Comparison of ENCODE assay signal across 9 mouse cellular contexts in the genomic region with DNA sequence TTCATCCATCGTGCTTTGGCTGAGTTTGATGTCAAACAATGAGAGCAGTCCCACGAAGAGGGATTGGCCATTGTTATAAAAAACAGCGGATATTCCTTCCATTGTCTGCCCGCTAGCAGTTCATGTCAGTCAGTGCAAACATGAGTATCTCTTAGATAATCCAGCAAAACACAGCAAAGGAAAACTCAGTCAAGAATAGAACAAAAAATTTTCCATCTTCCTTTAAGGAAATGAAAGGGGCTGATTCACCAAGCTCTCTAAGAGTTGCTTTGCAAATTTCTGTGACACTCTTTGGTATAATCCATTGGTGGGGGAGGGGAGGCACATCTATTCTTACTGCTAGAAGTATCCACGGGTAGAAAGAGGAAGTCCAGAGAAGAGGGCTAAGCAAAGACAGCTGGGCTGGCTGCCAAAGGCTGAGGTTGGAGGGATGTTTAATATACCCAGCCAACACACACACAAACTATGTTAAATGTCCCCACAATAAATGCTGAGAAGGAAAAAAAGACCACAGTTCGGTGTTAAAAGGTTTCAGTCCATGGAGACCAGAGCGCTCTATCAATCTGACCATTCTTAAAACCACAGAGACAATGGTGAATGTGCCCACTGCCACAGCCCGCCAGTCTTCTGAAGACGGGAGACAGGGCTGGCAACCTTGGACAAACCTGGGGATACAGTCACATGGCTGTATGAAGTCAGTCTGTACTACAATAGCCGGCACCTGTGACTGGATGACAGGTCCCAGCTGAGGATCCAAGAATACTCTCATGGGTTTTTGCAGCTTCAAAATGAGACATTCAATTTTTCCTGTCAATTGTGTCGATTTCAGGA. TPM values are rescaled to one million over a fixed set of nuclear protein-coding genes. Genes with fewer than 3 reads are reported as not detected.
DNase-seq lines count a peak whose midpoint lies in the region; ATAC-seq lines count a peak whose summit lies in the region.
"Had no signal": no experiment of that assay in that cellular context is flagged by ENCODE, and none has a peak within 500 bp of the region (broad histone marks: within the 10 kb centered on the region; RNA-seq: fewer than 3 reads in every experiment).

No protein-coding gene starts in this region.

- no peak overlapping the region for H3K9ac ChIP-seq in forebrain, embryonic 14.5 days (ENCODE audit: low read length)
- no peak overlapping the region for H3K9ac ChIP-seq in kidney, embryonic 14.5 days (ENCODE audit: low read depth, low read length)
- H3K9ac ChIP-seq in lung, embryonic 15.5 days: no peak overlapping the region
- H3K9ac ChIP-seq: neural tube, embryonic 13.5 days had no signal

- H3K4me2 ChIP-seq in forebrain, embryonic 14.5 days (ENCODE audit: low read length): no peak overlapping the region
- no peak overlapping the region for H3K4me2 ChIP-seq in kidney, embryonic 14.5 days (replicated peaks; ENCODE audit: low read depth, low read length)
- peak overlapping the region; percentile 32 for H3K4me2 ChIP-seq in lung, embryonic 15.5 days
- H3K4me2 ChIP-seq: neural tube, embryonic 13.5 days had no signal

- no peaks in the 10 kb centered on the region for H3K27me3 ChIP-seq in forebrain, embryonic 14.5 days (replicated peaks; ENCODE audit: control insufficient read depth, insufficient read depth, low read length)
- H3K27me3 ChIP-seq in forebrain, embryonic 10.5 days (ENCODE audit: poor library complexity, severe bottlenecking): no peaks in the 10 kb centered on the region
- H3K27me3 ChIP-seq in heart, embryonic 10.5 days (ENCODE audit: insufficient read depth, poor library complexity, severe bottlenecking): no peaks in the 10 kb centered on the region
- no peaks in the 10 kb centered on the region for H3K27me3 ChIP-seq in kidney, embryonic 14.5 days (ENCODE audit: control insufficient read depth, insufficient read depth, low read length)
- peaks cover 62% of the 10 kb centered on the region for H3K27me3 ChIP-seq in lung, embryonic 15.5 days
- H3K27me3 ChIP-seq: neural tube, embryonic 13.5 days had no signal

- no peak for ATAC-seq in forebrain, embryonic 14.5 days
- no peak for ATAC-seq in kidney, embryonic 14.5 days (ENCODE audit: low FRiP score, low TSS enrichment)
- peak; percentile 85 for ATAC-seq in lung, embryonic 15.5 days (ENCODE audit: borderline replicate concordance, extremely low read depth, low FRiP score, low TSS enrichment)

- H3K4me3 ChIP-seq in forebrain, embryonic 14.5 days (ENCODE audit: low read depth, low read length): no peak overlapping the region
- no peak overlapping the region for H3K4me3 ChIP-seq in forebrain, embryonic 10.5 days
- H3K4me3 ChIP-seq in heart, embryonic 10.5 days: no peak overlapping the region
- H3K4me3 ChIP-seq in kidney, embryonic 14.5 days (ENCODE audit: low read length): no peak overlapping the region
- no peak overlapping the region for H3K4me3 ChIP-seq in lung, embryonic 15.5 days
- H3K4me3 ChIP-seq: neural tube, embryonic 13.5 days had no signal

- H3K9me3 ChIP-seq in forebrain, embryonic 14.5 days (replicated peaks; ENCODE audit: control insufficient read depth, low read length): no peaks in the 10 kb centered on the region
- peaks cover 8% of the 10 kb centered on the region for H3K9me3 ChIP-seq in forebrain, embryonic 10.5 days
- no peaks in the 10 kb centered on the region for H3K9me3 ChIP-seq in heart, embryonic 10.5 days
- H3K9me3 ChIP-seq in kidney, embryonic 14.5 days (ENCODE audit: control insufficient read depth, low read length): no peaks in the 10 kb centered on the region
- H3K9me3 ChIP-seq in lung, embryonic 15.5 days: no peaks in the 10 kb centered on the region

- 73% methylated on average over 11 of the region's 11 CpGs for WGBS in forebrain, embryonic 14.5 days
- 82% methylated on average over 11 of the region's 11 CpGs for WGBS in forebrain, embryonic 10.5 days
- WGBS in heart, embryonic 10.5 days: 62% methylated on average over 11 of the region's 11 CpGs
- WGBS in kidney, embryonic 14.5 days: 75% methylated on average over 11 of the region's 11 CpGs
- 38% methylated on average over 11 of the region's 11 CpGs for WGBS in lung, embryonic 15.5 days

- H3K36me3 ChIP-seq in forebrain, embryonic 14.5 days (ENCODE audit: control insufficient read depth, insufficient read depth, low read length): peaks cover 5% of the 10 kb centered on the region
- H3K36me3 ChIP-seq in forebrain, embryonic 10.5 days (replicated peaks): peaks cover 28% of the 10 kb centered on the region
- peaks cover 32% of the 10 kb centered on the region for H3K36me3 ChIP-seq in heart, embryonic 10.5 days
- 0 out of 2 replicates have a peak, but pooled peaks cover 2% of the 10 kb centered on the region for H3K36me3 ChIP-seq in kidney, embryonic 14.5 days (ENCODE audit: control insufficient read depth, insufficient read depth, low read length)
- H3K36me3 ChIP-seq in lung, embryonic 15.5 days: no peaks in the 10 kb centered on the region

- peaks cover 7% of the 10 kb centered on the region; the same call in 1 of the 2 replicates for H3K4me1 ChIP-seq in forebrain, embryonic 14.5 days (ENCODE audit: control insufficient read depth, insufficient read depth, low read length)
- H3K4me1 ChIP-seq in forebrain, embryonic 10.5 days: peaks cover 36% of the 10 kb centered on the region
- peaks cover 59% of the 10 kb centered on the region for H3K4me1 ChIP-seq in heart, embryonic 10.5 days
- peaks cover 25% of the 10 kb centered on the region for H3K4me1 ChIP-seq in kidney, embryonic 14.5 days (ENCODE audit: control insufficient read depth, insufficient read depth, low read length)
- peaks cover 33% of the 10 kb centered on the region for H3K4me1 ChIP-seq in lung, embryonic 15.5 days

- no peak overlapping the region for H3K27ac ChIP-seq in forebrain, embryonic 14.5 days (ENCODE audit: low read depth, low read length)
- no peak overlapping the region for H3K27ac ChIP-seq in forebrain, embryonic 10.5 days
- H3K27ac ChIP-seq in heart, embryonic 10.5 days: peak overlapping the region; percentile 69; the same call in 1 of the 2 replicates
- peak overlapping the region; percentile 55; the same call in 1 of the 2 replicates for H3K27ac ChIP-seq in kidney, embryonic 14.5 days (ENCODE audit: low read depth, low read length)
- peak overlapping the region; percentile 78 for H3K27ac ChIP-seq in lung, embryonic 15.5 days
- H3K27ac ChIP-seq: neural tube, embryonic 13.5 days had no signal

- peak; percentile 24 for DNase-seq in forebrain, embryonic 14.5 days (ENCODE audit: low spot score)
- no peak for DNase-seq in forebrain, embryonic 10.5 days (ENCODE audit: extremely low spot score, low spot score)
- peak; percentile 76 for DNase-seq in adrenal gland, postnatal 10 days
- DNase-seq in heart, embryonic 10.5 days (ENCODE audit: low spot score): no peak
- DNase-seq in spleen, postnatal 4 days (ENCODE audit: low spot score in 2 of 2): peak; percentile 71 to 81
- DNase-seq in thymus, postnatal 10 days (ENCODE audit: low spot score in 2 of 2): no peak

RNA-seq across cellular contexts. Expression of a gene that starts 12.7 kb away (rescaled TPM):
- polyA plus RNA-seq in forebrain, embryonic 14.5 days (2014; fragmentation: Nextera tagmentation; extraction: Ambion mirVana): 33.9 and 44.8 TPM in 2 replicates
- polyA plus RNA-seq in forebrain, embryonic 10.5 days (2016; fragmentation: Nextera tagmentation; extraction: Ambion mirVana): 17.6 and 18.3 TPM in 2 replicates
- 100 to 1,000 TPM; 107 to 135 TPM for total RNA-seq in adrenal gland, postnatal 10 days (2021)
- 26.5 and 30.1 TPM in 2 replicates for polyA plus RNA-seq in heart, embryonic 10.5 days (2016; fragmentation: Nextera tagmentation; extraction: Ambion mirVana)
- polyA plus RNA-seq in kidney, embryonic 14.5 days (2014; fragmentation: Nextera tagmentation; extraction: Ambion mirVana): 6.7 and 14.3 TPM in 2 replicates
- polyA plus RNA-seq in lung, embryonic 15.5 days (2015; fragmentation: Nextera tagmentation; extraction: Ambion mirVana): 25.4 and 26.4 TPM in 2 replicates

Comparison
In these comparisons a context has a peak if more than half of its experiments do, and no peak if none do; other contexts are left out.
1. DNase-seq: peak in forebrain, embryonic 14.5 days (single experiment), adrenal gland, postnatal 10 days (single experiment) and spleen, postnatal 4 days (2 of 2); none in forebrain, embryonic 10.5 days (single experiment), heart, embryonic 10.5 days (single experiment) and thymus, postnatal 10 days (0 of 2).
2. H3K27ac ChIP-seq: peak in heart, embryonic 10.5 days (single experiment), kidney, embryonic 14.5 days (single experiment) and lung, embryonic 15.5 days (single experiment); none in forebrain, embryonic 14.5 days (single experiment) and forebrain, embryonic 10.5 days (single experiment).